Mouse (Mus musculus): ENCODE data around the gene Acsm3. TPM values are rescaled to one million over a fixed set of nuclear protein-coding genes. Genes with fewer than 3 reads are reported as not detected.

Acsm3 gene
- polyA plus RNA-seq, 1 experiment = 87.9 TPM

Other genes starting within 250 kb of the Acsm3 start
- gene Acsm5, start 241.5 kb upstream of the Acsm3 start, polyA plus RNA-seq (2012; ENCODE audit: insufficient read depth, insufficient read length, missing spikeins) = 2.0 and 3.3 TPM in 2 replicates
- not detected in 2 replicates for gene Pdilt, start 237.4 kb upstream of the Acsm3 start, polyA plus RNA-seq (2012; ENCODE audit: insufficient read depth, insufficient read length, missing spikeins)
- not detected in 2 replicates for gene Acsm2, start 206.6 kb upstream of the Acsm3 start, polyA plus RNA-seq (2012; ENCODE audit: insufficient read depth, insufficient read length, missing spikeins)
- gene Acsm1, start 153.9 kb upstream of the Acsm3 start, polyA plus RNA-seq (2012; ENCODE audit: insufficient read depth, insufficient read length, missing spikeins) = 0.67 TPM in 1 of 2 replicates, not detected in the other
- not detected in 2 replicates for gene Acsm4, start 70.9 kb upstream of the Acsm3 start, polyA plus RNA-seq (2012; ENCODE audit: insufficient read depth, insufficient read length, missing spikeins)
- gene Thumpd1, start 40.1 kb upstream of the Acsm3 start, polyA plus RNA-seq (2012; ENCODE audit: insufficient read depth, insufficient read length, missing spikeins) = 14.5 and 16.7 TPM in 2 replicates
- 5.4 and 8.4 TPM in 2 replicates for gene Rexo5, start 33.1 kb downstream of the Acsm3 start, polyA plus RNA-seq (2012; ENCODE audit: insufficient read depth, insufficient read length, missing spikeins)
- 3.3 and 5.4 TPM in 2 replicates for gene Eri2, start 33.1 kb downstream of the Acsm3 start, polyA plus RNA-seq (2012; ENCODE audit: insufficient read depth, insufficient read length, missing spikeins)
- 11.7 and 17.5 TPM in 2 replicates for gene Lyrm1, start 134.9 kb downstream of the Acsm3 start, polyA plus RNA-seq (2012; ENCODE audit: insufficient read depth, insufficient read length, missing spikeins)
- 18.4 and 21.7 TPM in 2 replicates for gene Dcun1d3, start 135.4 kb downstream of the Acsm3 start, polyA plus RNA-seq (2012; ENCODE audit: insufficient read depth, insufficient read length, missing spikeins)

All from brown adipose tissue, adult 24 weeks (tissue).